Mouse (Mus musculus): ENCODE measurements around the gene Gm45713. TPM values are rescaled to one million over a fixed set of nuclear protein-coding genes. Genes with fewer than 3 reads are reported as not detected.
"Not testable (repeated sequence)": the region's sequence is repeated elsewhere in the genome, so short reads cannot be mapped to it uniquely, and the experiment has no call there.

Gm45713 gene
- total RNA-seq, 2 experiments from 2014 or later: not detected

DNA sequence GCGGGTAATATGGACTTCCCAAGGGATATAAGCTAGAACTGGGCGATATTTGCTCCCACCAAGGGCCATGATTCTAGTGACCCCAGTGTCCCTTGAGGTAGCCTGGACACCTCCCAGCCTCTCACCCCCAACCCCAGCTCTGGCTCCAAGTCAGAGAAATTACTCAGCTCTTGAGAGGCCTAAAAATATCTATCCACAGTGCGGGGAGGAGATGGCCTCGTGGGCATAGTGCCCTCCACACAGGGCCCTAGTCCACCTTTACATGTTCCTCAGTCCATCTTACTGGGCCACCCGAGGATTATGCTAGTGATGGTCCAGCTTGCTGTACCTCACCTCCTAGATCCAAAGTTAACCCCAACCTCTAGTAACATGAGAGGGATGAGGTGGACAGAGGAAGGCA is 28.8 kb upstream of the Gm45713 start:
- peak; percentile 24 to 51 for DNase-seq (ENCODE audit: low spot score in 2 of 2)
- intact Hi-C loops (cut with DNase I): loop anchor here (10.0 kb wide), 1 partner anchor 200 kb away; the partner anchor contains the start of gene Ppfia3

DNA sequence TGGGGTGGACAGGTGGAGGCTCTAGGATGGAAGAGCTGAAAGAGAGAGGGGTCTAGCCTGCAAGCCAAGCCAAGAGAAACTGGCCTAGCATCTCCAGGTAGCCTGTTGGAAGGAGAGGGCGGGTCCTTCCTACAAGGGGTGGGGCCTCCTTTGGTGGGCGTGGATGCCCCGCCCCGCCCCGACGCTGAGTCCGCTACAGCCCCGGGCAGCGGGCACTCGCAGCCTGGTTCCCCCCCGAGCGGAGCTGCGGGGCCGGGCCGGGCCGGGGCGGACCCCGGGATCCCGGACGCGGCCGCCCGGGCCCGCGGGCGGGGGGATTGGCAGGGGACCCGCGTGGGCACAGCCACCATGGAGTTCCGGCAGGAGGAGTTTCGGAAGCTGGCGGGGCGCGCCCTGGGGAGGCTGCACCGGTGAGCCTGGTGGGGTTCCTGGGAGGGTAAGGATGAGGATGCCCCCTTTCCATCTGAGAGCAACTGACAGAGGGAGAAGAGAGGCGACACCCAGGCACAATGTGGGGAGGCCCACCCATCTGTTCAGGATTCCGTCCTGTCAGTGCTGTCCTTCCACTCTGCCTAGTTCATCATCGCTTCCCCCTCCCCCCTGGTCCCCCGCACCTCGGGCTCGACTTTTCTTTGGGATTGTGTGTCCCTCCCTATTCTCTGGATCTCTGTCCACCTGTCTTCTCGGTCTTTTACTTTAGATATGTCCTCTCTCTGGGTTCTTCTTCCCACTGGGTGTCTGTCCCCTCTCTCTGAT is 27.9 kb upstream of the Gm45713 start, which contains the start of gene Slc17a7:
Gene Slc17a7, plus strand, starts transcription at position 215 of the 756 bp plus-strand sequence.
- intact Hi-C loops (cut with DNase I): loop anchor here (10.0 kb wide), 1 partner anchor 201 kb away; the partner anchor contains the start of gene Ppfia3
- peak; percentile 68 to 77 for DNase-seq (ENCODE audit: low spot score in 2 of 2)

DNA sequence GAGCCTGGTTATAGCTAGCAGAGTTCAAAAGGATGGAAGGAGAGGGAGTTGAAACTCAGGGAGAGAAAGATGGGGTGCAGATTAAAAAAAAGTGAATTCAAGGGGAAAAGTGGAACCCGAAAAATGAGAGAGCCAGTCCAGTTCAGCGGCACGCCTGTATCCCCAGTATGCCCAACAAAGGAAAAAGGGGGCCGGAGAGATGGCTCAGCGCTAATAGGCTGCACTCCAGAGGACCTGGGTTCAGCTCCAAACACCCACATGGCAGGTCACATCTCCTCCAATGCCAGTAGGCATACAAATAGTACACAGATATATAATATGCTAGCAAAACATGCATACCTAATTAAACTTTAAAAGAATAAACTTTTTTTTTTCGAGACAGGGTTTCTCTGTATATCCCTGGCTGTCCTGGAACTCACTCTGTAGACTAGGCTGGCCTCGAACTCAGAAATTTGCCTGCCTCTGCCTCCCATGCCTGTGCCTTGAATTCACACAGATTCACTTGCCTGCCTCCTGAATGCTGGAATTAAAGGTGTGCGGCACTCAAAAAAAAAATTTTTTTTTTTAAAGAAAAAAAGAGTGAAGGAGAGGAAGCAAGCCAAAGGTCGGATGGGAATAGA is 27.1 kb upstream of the Gm45713 start:
- no peak for DNase-seq (ENCODE audit: low spot score in 2 of 2)

DNA sequence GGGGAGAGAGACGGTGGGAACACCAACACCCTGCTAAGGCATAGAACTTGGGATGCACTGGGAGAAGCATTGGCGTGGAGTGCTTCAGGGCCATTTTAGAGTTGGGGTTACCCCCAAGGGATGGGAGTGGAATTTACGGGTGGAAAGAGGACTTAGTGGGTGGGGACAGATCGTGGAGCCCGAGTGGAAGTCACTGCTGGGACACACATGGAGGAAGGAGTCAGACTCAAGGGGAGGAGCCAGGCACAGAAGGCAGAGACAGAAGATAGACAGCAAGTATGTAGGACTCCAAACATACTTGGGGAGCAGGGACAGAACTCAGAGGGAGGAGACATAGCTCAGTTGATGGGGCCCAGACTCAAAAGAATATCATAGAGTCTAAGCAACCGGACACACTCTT is 26.5 kb upstream of the Gm45713 start:
- DNase-seq (ENCODE audit: low spot score in 2 of 2): peak in 1 of 2 experiments; percentile 65

More for the DNA sequence above, 27.1 kb upstream of the Gm45713 start:
- intact Hi-C loops (cut with DNase I): loop anchor here (1.0 to 10.0 kb wide), 4 partner anchors 35 to 202 kb away; partner anchors contain the start of gene Ppfia3

DNA sequence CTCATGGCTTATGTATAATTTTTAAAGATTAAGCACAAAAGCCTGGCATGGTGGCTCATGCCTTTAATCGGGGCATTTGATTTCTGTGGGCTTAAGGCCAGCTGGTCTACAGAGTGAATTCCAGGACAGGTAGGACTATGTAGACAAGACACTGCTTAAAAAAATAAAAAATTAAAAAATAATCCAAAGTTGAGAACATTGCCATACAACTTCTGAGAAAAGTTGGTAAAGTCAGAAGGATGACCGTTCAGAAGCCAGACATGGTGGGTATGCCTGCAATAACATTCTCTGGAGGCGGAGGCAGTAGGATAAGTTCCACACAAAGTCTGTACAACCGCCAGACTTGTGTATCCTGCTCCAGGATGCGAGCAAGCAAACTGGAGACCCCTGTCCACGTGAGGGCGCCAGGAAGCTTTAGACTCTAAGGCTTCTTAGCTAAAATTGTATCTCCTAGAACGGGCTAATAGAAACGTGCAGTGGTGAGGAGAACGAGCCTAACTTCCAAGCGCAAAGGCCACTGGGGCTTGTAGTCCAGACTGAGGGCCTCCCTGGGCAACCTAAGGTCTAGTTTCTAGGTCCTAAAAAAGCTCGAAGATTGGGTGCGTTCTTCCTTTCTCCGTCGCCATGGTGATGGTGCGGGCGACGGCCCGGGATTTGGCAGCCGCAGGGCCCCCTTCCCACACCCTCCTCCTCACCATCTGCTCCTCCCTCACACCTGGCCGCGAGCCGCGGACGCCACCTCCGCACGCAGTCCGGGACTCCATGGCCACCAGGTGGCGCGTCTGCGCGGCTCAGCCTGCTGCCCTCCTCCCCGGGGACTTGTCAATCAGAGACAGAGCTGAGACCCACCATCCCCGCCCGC is 25.8 kb upstream of the Gm45713 start:
- peak; percentile 95 to 98 for DNase-seq (ENCODE audit: low spot score in 2 of 2)
- intact Hi-C loops (cut with DNase I): loop anchor here (1.0 to 10.0 kb wide), 4 partner anchors 36 to 203 kb away; partner anchors contain the start of gene Ppfia3

More for the DNA sequence above, 26.5 kb upstream of the Gm45713 start:
- intact Hi-C loops (cut with DNase I): loop anchor here (1.0 to 10.0 kb wide), 4 partner anchors 36 to 202 kb away; partner anchors contain the start of gene Ppfia3

DNA sequence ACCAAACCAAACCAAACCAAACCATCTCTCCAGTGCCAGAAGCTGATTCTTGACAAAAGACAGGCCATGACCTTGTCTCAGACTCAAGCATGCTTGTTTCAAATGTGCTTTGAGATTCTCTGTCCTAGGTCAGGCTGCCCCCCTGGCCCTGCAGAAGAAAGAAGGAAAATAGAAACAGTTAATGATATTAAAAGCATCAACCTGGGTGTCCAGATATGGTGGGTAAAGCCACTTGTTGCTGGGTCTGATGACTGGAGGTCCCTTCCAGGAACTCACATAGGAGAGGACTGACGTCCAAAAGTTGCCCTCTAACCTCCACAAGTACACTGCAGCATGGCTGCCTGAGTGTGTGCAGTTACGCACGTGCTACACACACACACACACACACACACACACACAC is 24.8 kb upstream of the Gm45713 start:
- DNase-seq (ENCODE audit: low spot score in 2 of 2): no peak
- intact Hi-C loops (cut with DNase I): loop anchor here (10.0 kb wide), 1 partner anchor 204 kb away; the partner anchor contains the start of gene Ppfia3

DNA sequence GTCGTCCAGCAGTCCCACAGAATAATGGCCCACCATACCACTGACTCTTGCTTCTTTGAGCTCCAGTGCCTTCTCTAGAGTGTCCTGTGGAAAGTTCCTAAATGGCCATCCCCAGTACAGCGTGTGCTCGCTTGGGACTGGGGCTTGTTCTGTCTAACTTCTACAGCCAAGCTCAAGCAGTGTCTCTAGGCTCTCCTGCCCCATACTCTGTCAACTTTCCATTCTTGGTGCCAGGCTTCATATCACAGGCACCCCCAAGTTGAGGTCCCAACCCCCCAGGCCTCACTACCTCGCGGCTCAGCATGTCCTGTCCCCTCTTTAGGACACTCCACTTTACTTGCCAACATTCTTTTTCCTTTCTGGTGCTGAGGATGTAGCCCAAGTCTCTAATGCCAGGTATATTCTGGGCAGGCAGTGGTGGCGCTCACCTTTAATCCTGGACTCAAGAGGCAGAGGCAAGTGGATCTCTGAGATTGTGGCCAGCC is 24.3 kb upstream of the Gm45713 start:
- DNase-seq (ENCODE audit: low spot score in 2 of 2): peak in 1 of 2 experiments; percentile 1
- intact Hi-C loops (cut with DNase I): loop anchor here (10.0 kb wide), 1 partner anchor 204 kb away; the partner anchor contains the start of gene Ppfia3

DNA sequence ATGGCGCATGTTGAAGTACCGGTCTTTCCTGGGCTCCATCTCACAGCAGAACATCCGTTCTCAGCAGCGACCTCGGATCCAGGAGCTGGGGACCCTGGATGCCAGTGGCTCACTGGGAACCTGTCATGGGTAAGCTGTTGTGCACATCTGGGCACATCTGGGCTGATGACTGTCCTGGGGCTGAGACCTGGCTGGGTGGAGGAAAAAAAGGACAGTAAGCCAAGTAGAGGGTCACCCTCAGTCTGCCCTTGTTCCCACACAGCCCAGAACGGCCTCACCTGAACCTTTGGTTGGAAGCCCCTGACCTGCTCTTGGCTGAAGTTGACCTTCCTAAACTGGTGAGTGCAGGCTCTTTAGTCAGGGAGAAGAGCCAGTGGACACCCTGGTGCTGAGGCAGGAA is 23.0 kb upstream of the Gm45713 start:
- intact Hi-C loops (cut with DNase I): no loop called here
- no peak for DNase-seq (ENCODE audit: low spot score in 2 of 2)

DNA sequence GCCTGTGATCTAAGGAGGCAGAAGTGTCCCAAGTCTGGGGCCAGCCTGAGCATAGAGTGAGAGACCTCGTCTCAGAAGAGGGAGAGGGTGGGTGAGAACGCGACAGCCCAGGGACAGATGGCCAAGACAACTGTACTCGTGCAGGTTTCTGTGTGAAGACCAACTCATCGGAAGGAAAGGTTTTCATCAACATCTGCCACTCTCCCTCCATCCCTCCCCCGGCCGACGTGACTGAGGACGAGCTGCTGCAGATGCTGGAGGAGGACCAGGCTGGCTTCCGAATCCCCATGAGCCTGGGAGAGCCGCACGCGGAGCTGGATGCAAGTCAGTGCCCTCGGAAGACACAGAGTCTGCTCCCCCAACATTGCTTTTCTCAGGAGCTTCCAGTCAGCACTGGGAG is 21.4 kb upstream of the Gm45713 start:
- intact Hi-C loops (cut with DNase I): no loop called here
- DNase-seq (ENCODE audit: low spot score in 2 of 2): peak; percentile 49 to 88

DNA sequence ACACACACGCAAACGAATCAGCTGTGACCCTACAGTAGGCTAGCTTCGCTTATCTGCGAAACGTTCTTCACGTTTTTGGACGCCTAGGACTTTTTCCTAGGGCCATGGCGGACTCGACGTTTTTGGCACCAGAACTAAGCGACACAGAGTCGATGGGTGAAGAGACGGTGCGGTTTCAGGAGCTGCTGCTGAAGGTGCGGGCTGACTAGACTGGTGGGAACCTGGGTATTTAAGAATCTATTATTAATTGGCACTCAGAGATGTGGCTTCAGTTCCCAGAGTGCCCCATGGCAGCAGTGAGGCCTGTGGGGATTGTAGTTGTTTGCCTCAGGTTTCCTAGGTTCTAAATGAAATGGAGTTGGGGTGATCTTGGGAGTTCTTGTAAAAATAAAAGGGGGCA is 20.2 kb upstream of the Gm45713 start:
- intact Hi-C loops (cut with DNase I): no loop called here

DNA sequence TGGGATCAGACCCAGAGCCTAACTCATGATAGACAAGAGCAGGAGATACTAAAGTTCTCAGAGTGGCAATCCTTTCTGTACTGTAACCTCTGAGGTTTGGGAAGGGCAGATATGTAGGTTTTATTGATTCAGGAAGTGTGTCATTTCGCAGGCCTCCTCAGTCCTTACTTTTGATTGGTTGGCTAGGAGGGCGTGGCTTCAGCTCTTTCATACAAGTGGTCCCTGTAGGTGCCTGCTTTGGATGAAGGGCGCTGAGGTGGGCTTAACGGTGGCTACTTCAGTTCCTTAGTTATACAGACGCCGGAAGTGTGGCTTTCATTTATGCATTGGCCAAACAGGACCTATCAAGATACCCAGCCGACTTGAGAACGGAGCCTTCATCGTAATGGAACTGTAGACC is 19.6 kb upstream of the Gm45713 start:
- intact Hi-C loops (cut with DNase I): no loop called here
- no peak for DNase-seq (ENCODE audit: low spot score in 2 of 2)

More for the DNA sequence above, 20.2 kb upstream of the Gm45713 start:
- DNase-seq (ENCODE audit: low spot score in 2 of 2): no peak

DNA sequence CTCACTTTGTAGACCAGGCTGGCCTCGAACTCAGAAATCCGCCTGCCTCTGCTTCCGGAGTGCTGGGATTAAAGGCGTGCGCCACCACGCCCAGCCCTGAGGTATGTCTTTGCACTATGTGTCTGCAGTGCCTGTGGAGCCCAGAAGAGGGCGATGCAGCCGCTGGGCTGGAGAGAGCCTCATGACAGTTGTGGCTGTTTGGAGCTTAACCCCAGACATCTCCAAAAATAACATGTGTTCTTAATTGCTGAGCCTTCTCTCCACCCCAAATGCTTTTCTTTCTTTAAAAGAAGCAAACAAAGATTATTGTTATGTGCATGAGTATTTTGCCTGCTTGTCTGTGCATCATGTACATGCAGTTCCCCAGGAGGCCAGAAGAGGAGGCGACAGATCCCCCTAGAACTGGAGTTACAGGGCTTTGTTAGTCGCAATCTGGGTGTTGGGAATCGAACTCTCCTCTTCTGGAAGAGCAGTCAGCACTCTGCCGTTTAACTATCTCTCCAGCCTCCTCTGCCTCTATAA is 19.0 kb upstream of the Gm45713 start:
- intact Hi-C loops (cut with DNase I): no loop called here
- DNase-seq (ENCODE audit: low spot score in 2 of 2): no peak

DNA sequence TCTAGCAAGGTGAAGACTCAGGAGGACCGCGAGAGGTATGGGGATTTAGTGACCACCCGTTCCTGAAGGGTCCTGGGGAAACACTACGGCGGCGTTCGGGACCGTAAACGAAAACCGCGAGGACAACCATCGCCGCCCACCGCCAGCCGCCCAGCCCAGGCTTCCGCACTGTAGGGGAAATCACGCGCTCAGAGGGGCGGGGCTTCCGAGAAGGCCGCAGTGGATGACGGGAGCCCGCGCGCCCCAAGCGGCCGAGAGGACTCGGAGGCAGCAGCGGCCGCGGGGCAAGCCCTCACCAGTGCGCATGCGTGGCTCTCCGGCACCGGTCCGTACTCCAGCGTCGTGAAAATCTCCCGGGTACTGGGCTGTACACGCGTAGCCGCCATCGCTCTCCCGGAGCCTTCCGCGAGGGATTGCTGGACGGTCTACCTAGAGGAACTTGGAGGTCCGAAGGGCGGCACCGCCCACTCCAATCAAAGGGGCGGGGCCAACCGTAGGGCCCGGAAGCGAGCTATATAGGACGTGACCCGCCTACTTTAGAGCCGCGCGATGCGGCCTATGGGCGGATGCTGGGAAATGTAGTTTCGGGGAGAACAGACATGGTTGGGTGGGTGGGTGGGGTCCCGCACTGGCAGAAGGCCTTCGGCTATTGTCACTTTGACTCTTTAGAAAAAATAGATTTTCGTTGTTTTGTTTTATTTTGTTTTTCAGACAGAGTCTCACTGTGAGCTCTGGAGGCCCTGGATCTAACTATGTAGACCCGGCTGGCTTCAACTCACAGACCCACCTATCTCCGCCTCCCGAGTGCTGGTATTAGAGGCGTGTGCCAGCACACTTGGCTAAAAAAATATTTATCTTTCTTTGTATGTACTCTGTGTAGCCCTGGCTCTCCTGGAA is 18.3 kb upstream of the Gm45713 start, which contains the start of the genes Pih1d1 and Aldh16a1:
Gene Pih1d1, plus strand, starts transcription at position 208 of the 897 bp plus-strand sequence.
Gene Aldh16a1, minus strand, starts transcription at position 489 of the 897 bp plus-strand sequence.
- intact Hi-C loops (cut with DNase I): no loop called here

DNA sequence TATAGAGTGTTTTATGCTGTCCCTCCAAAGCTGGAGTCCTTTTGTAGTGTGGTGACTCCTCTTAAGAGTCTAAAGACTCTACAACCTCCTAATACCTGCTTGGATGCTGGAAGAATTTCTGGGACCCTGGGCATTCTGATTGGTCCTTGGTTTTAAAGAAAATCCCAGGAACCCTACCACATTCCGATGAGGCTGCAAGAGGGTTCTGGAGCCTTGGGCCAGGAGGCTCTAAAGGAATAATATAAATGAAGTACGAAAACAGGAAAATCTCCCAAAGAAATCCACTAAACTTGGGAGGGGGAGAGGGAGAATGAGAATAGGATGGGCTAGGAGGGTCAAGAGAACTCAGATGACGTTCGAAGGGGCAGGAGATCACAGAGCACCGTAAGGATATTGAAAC is 17.6 kb upstream of the Gm45713 start:
- no peak for DNase-seq (ENCODE audit: low spot score in 2 of 2)
- intact Hi-C loops (cut with DNase I): no loop called here

More for the DNA sequence above, 18.3 kb upstream of the Gm45713 start, which contains the start of the genes Pih1d1 and Aldh16a1:
- peak; percentile 98 to 99 for DNase-seq (ENCODE audit: low spot score in 2 of 2)

DNA sequence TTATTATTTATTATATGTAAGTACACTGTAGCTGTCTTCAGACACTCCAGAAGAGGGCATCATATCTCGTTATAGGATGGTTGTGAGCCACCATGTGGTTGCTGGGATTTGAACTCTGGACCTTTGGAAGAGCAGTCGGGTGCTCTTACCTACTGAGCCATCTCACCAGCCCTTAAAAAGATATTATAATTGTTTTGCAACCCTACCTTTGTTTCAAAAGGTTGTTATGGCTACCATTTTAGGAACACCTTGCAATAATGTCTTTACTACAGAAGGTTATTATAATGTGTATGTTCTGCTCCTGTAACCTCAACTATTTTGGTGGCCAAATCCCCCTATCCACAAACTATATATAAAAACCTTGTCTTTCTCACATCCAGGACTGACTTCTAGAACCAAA is 17.0 kb upstream of the Gm45713 start:
- intact Hi-C loops (cut with DNase I); DNase-seq (ENCODE audit: low spot score in 2 of 2): not testable (repeated sequence)

DNA sequence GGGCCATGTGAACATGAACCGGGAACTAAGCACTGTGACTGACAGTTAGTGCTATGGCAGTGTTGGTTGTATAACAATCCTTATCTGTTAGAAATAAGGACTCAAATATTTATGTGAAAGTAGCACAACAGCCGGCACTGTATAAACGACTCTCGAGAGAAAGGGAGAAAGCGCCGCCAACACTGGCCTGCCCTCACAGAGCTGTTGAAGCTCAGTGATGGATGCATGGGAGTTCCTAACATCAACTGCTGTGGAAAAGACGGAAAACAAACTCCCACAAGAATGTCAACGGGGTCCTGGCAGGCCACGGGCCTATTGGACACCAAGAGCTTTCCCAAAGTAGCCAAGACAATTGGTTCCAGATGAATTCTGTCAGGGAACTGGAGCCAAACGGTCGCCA is 15.3 kb upstream of the Gm45713 start:
- intact Hi-C loops (cut with DNase I): no loop called here

DNA sequence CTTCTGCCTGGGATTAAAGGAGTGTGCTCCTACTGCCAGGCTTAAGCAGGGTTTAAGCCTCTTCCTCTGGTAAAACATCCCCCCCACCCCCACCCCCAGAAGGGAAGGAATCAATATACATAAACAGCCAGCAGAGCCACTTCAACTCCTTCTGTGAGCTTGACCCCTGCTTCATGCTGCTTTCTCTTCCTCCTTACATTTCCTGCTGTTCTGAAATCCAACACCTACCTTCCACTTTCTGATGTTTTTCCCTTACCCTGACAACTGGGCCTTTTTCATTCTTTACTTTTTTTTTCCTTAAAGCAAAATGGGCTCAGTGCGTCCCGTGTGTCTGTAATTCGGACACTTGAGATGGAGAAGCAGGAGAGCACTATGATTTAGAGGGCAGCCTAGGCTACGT is 14.3 kb upstream of the Gm45713 start:
- intact Hi-C loops (cut with DNase I): no loop called here
- no peak for DNase-seq (ENCODE audit: low spot score in 2 of 2)

More for the DNA sequence above, 15.3 kb upstream of the Gm45713 start:
- no peak for DNase-seq (ENCODE audit: low spot score in 2 of 2)

DNA sequence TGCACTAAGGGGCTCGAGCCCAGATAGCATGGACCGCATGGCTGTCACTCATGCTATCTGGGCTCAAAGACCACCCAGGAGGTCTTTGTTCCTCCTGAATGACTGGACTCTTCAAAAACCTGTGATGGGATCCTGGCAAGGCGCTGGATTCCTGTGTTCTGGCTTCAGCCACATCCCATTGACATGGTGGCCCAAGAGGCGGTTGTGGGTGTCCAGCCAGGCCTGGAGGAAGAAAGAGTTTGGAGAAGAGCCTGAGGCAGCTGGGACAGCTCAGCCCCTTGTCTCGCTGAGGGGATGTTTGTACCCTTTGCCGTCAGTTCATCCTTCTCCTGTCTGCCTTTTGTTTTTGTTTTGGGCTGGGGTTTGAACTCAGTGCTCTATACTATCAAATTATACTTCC is 13.5 kb upstream of the Gm45713 start:
- no peak for DNase-seq (ENCODE audit: low spot score in 2 of 2)
- intact Hi-C loops (cut with DNase I): no loop called here
